Mouse (Mus musculus): Measurements from ENCODE around the gene 1700122O11Rik. TPM values are rescaled to one million over a fixed set of nuclear protein-coding genes. Genes with fewer than 3 reads are reported as not detected.

1700122O11Rik gene
- polyA plus RNA-seq, 1 experiment: 19.1 TPM

DNA sequence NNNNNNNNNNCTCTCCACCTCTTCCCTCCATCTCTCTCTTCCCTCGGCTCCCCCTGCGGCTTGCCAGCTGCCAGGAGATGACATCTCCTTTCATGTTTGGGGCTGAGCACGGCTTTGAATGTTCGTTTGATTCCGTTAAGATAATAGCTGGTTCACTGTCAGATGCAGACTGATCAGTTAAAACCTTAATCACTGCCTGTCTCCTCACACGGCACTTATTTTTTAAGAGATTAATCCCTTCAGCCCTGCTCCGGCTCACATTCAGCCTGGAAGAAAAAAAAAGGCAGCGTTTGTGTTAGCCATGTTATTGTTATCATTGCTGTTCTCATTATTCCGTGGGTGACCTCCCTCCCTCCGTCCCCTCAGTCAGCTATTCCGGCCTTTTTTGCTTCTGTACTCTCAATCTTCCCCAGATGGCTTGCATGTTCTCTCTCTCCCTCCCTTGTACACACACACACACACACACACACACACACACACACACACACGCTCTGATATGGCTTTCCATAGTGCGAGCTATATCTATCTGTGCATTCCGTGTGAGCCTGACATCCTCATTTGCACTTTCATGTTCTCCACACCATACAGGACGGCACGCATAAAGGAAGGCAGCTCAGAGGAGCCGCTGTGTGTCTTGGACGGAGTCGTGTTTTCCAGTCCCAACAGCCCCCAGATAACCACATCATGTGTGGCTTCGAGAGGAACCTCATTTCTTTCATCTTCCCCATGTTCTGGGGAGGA is 17.2 kb upstream of the 1700122O11Rik start:
- Histone ChIP-seq H3K27ac (ENCODE audit: control insufficient read depth, insufficient read depth, low read depth, low read length) (no peak overlapping the region), H3K4me1 (ENCODE audit: control insufficient read depth, insufficient read depth, low read length) (no peaks in the 10 kb centered on the region), H3K36me3 (ENCODE audit: control insufficient read depth, insufficient read depth, low read length) (no peaks in the 10 kb centered on the region), H3K4me3 (ENCODE audit: control insufficient read depth, low read depth, low read length) (no peak overlapping the region), H3K27me3 (ENCODE audit: control insufficient read depth, insufficient read depth, low read length) (no peaks in the 10 kb centered on the region)
- TF ChIP-seq POLR2A (IDR thresholded peaks at IDR 0.05; ENCODE audit: control insufficient read depth, low read depth, low read length) (no peak), CTCF (IDR thresholded peaks at IDR 0.05; ENCODE audit: control insufficient read depth, insufficient read depth, insufficient replicate concordance, low read depth, low read length) (no peak)

DNA sequence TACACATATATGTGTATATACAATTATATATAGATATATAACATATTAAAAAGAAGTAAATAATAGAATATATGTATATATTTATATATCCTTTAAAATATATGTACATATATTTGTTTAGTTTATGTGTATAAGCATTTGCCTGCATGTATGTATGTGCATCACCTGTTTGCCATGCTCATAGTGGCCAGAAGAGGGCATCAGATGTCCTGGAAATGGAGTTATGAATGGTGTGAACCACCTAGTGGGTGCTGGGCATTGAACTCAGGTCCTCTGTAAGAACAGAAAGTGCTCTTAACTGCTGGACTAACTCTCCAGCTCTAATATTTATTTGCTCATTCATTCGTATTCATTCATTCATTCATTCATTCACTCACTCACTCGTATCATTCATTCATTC is 15.6 kb upstream of the 1700122O11Rik start:
- H3K27ac ChIP-seq (ENCODE audit: control insufficient read depth, insufficient read depth, low read depth, low read length): no peak overlapping the region
- H3K27me3 ChIP-seq (ENCODE audit: control insufficient read depth, insufficient read depth, low read length): no peaks in the 10 kb centered on the region
- no peaks in the 10 kb centered on the region for H3K4me1 ChIP-seq (ENCODE audit: control insufficient read depth, insufficient read depth, low read length)
- H3K4me3 ChIP-seq (ENCODE audit: control insufficient read depth, low read depth, low read length): no peak overlapping the region
- TF ChIP-seq CTCF (IDR thresholded peaks at IDR 0.05; ENCODE audit: control insufficient read depth, insufficient read depth, insufficient replicate concordance, low read depth, low read length): no peak
- no peak for TF ChIP-seq POLR2A (IDR thresholded peaks at IDR 0.05; ENCODE audit: control insufficient read depth, low read depth, low read length)
- H3K36me3 ChIP-seq (ENCODE audit: control insufficient read depth, insufficient read depth, low read length): no peaks in the 10 kb centered on the region

DNA sequence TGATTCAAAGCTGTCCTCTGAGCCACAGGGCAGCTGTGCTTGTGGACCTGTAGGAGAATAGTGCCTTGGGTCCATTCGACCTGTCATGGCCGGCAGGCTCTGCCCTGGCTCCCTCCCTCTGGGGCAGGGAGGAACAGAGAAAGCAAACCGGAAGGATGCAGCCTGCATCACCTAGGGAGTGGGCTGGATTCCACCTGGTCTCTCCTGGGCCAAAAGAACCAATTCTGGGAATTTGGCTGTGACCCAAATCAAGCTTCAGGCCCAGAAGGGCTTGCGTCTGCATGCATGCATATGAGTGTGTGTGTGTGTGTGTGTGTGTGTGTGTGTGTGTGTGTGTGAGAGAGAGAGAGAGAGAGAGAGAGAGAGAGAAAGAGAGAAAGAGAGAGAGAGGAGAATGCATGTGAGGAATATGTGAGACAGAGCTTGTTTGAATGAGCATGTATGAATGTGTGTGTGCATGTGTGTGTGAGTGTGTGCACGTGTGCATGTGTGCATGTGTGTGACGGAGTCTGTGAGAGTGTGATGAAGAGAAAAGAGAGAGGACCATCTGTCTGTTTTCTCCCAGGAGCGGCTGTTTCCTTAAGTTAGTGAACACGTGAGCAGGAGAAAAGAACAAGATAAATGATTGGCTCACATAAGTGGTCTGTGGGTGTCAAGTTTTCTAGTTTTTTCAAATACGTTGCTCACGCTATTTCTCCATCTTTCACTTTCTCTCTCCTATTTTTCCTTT is 14.4 kb upstream of the 1700122O11Rik start:
- no peaks in the 10 kb centered on the region for H3K27me3 ChIP-seq (ENCODE audit: control insufficient read depth, insufficient read depth, low read length)
- no peaks in the 10 kb centered on the region for H3K4me1 ChIP-seq (ENCODE audit: control insufficient read depth, insufficient read depth, low read length)
- no peak for TF ChIP-seq POLR2A (IDR thresholded peaks at IDR 0.05; ENCODE audit: control insufficient read depth, low read depth, low read length)
- no peaks in the 10 kb centered on the region for H3K36me3 ChIP-seq (ENCODE audit: control insufficient read depth, insufficient read depth, low read length)
- H3K27ac ChIP-seq (ENCODE audit: control insufficient read depth, insufficient read depth, low read depth, low read length): no peak overlapping the region
- H3K4me3 ChIP-seq (ENCODE audit: control insufficient read depth, low read depth, low read length): no peak overlapping the region

DNA sequence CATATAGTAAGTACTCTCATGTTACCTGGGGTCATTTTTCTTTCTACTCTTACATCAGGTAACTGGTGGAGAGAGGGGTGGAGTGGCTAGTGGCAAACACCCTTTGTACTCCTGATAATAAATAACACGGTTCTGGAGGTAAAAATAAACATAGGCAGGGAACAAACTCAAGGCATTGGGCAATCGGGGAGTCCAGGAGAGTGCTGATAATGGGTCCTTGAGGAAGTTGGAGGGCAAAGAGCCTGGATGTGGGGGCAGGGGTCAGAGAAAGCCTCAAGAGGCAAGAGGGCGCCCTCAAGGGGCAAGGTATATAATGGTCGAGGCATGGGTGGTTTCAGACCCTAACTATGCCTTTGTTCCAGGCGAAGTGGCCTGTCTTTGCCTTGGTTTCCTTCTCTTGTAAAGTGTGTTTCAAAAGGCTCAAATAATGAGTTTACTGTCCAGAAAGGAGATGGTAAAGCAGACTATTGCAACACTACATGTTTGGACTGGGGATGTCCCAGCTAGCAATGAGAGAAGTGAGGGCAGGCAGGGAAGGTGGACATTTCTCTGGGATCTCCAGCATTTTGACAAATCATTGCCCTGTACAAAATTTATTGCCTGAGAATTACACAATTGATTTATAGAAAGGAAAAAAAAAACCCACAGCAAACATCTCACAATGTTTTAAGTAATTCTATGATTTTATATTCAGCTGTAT is 13.7 kb upstream of the 1700122O11Rik start:
- no peak for TF ChIP-seq POLR2A (IDR thresholded peaks at IDR 0.05; ENCODE audit: control insufficient read depth, low read depth, low read length)
- no peak for TF ChIP-seq CTCF (IDR thresholded peaks at IDR 0.05; ENCODE audit: control insufficient read depth, insufficient read depth, insufficient replicate concordance, low read depth, low read length)
- Histone ChIP-seq H3K36me3 (ENCODE audit: control insufficient read depth, insufficient read depth, low read length) (no peaks in the 10 kb centered on the region), H3K27ac (ENCODE audit: control insufficient read depth, insufficient read depth, low read depth, low read length) (no peak overlapping the region), H3K4me3 (ENCODE audit: control insufficient read depth, low read depth, low read length) (no peak overlapping the region), H3K27me3 (ENCODE audit: control insufficient read depth, insufficient read depth, low read length) (no peaks in the 10 kb centered on the region), H3K4me1 (ENCODE audit: control insufficient read depth, insufficient read depth, low read length) (no peaks in the 10 kb centered on the region)

DNA sequence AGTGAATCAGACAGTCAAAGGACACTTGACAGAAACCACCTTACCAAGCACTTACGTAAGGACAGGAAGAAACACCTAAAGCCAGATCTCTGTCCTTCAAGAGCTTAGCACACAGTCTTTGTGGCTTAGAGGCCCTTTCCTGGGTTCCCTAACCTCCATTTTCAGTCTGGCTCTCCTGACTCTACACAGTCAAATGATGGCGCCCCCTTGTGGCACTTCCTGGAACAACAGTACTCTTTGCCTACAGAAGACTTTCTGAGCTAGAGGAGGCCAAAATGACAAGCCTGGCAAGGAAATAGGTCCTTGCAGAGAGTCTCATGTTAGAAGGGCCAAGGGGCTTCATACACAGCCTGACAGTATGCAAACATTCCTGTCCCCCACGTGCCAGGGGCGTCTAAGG is 7.5 kb upstream of the 1700122O11Rik start:
- H3K4me3 ChIP-seq (ENCODE audit: control insufficient read depth, low read depth, low read length): no peak overlapping the region
- H3K4me1 ChIP-seq (ENCODE audit: control insufficient read depth, insufficient read depth, low read length): no peaks in the 10 kb centered on the region; the same call in 1 of the 2 replicates
- no peaks in the 10 kb centered on the region for H3K36me3 ChIP-seq (ENCODE audit: control insufficient read depth, insufficient read depth, low read length)
- no peak overlapping the region for H3K27ac ChIP-seq (ENCODE audit: control insufficient read depth, insufficient read depth, low read depth, low read length)
- no peaks in the 10 kb centered on the region for H3K27me3 ChIP-seq (ENCODE audit: control insufficient read depth, insufficient read depth, low read length)
- TF ChIP-seq CTCF (IDR thresholded peaks at IDR 0.05; ENCODE audit: control insufficient read depth, insufficient read depth, insufficient replicate concordance, low read depth, low read length) (peak; percentile 32; the same call in 1 of the 2 replicates), POLR2A (IDR thresholded peaks at IDR 0.05; ENCODE audit: control insufficient read depth, low read depth, low read length) (no peak)

DNA sequence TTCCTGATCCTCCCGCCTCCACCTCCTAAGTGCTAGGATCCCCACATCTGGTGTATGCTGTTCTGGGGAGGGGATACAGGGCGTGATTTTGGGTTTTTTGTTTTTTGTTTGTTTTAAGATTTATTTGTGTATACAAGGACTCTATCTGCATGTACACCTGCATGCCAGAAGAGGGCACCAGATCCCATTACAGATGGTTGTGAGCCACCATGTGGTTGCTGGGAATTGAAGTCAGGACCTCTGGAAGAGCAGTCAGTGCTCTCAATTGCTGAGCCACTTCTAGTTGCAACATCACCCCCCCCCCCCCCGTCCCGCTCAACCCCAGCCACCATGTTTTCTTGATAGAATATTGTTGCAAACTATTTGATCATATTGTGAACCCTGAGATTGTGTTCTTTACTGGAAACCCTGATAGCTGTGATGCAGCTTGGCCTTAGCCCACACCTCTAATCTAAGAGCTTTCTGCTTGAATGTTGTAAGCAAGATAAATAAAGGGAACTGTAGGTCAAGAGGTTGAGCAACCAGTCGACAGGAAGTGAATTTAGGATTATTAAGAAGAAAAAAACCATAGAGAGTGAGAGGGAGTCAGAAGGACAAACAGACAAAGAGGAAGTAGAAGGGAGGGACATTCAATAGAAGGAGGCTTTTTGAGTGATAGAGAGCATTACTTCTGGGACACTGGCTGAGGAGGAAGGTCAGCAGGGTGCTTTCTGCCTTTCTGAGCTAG is 5.2 kb upstream of the 1700122O11Rik start:
- no peaks in the 10 kb centered on the region; the same call in 1 of the 2 replicates for H3K27me3 ChIP-seq (ENCODE audit: control insufficient read depth, insufficient read depth, low read length)
- no peaks in the 10 kb centered on the region for H3K36me3 ChIP-seq (ENCODE audit: control insufficient read depth, insufficient read depth, low read length)
- no peak for TF ChIP-seq CTCF (IDR thresholded peaks at IDR 0.05; ENCODE audit: control insufficient read depth, insufficient read depth, insufficient replicate concordance, low read depth, low read length)
- TF ChIP-seq POLR2A (IDR thresholded peaks at IDR 0.05; ENCODE audit: control insufficient read depth, low read depth, low read length): no peak
- H3K27ac ChIP-seq (ENCODE audit: control insufficient read depth, insufficient read depth, low read depth, low read length): no peak overlapping the region
- H3K4me1 ChIP-seq (ENCODE audit: control insufficient read depth, insufficient read depth, low read length): peaks cover 3% of the 10 kb centered on the region; the same call in 1 of the 2 replicates
- no peak overlapping the region for H3K4me3 ChIP-seq (ENCODE audit: control insufficient read depth, low read depth, low read length)

Measured in testis, adult 2 months (tissue).